In genomic region chr1:33738681-33739278, GRCm38 (mm10) we compare ENCODE assay signal across 10 mouse cellular contexts. TPM values are rescaled to one million over a fixed set of nuclear protein-coding genes. Genes with fewer than 3 reads are reported as not detected.
DNase-seq lines count a peak whose midpoint lies in the region; ATAC-seq and TF ChIP-seq lines count a peak whose summit lies in the region.
"Had no signal": no experiment of that assay in that cellular context is flagged by ENCODE, and none has a peak within 500 bp of the region (broad histone marks: within the 10 kb centered on the region; RNA-seq: fewer than 3 reads in every experiment).

No protein-coding gene starts in this region.

- no peak overlapping the region for H3K4me3 ChIP-seq in forebrain, embryonic 13.5 days
- H3K4me3 ChIP-seq in forebrain, embryonic 12.5 days (replicated peaks), result no peak overlapping the region
- no peak overlapping the region for H3K4me3 ChIP-seq in midbrain, embryonic 15.5 days
- H3K4me3 ChIP-seq in midbrain, embryonic 11.5 days (ENCODE audit: low read depth, low read length), result no peak overlapping the region
- no peak overlapping the region for H3K4me3 ChIP-seq in neural tube, embryonic 15.5 days (replicated peaks)
- H3K4me3 ChIP-seq in thymus, adult 2 months (ENCODE audit: control insufficient read depth, insufficient read depth, low read length), result no peak overlapping the region
- H3K4me3 ChIP-seq: left cerebral cortex, adult 2 months had no signal

- H3K4me1 ChIP-seq in forebrain, embryonic 13.5 days, result no peaks in the 10 kb centered on the region
- no peaks in the 10 kb centered on the region for H3K4me1 ChIP-seq in forebrain, embryonic 12.5 days
- no peaks in the 10 kb centered on the region for H3K4me1 ChIP-seq in midbrain, embryonic 15.5 days
- no peaks in the 10 kb centered on the region for H3K4me1 ChIP-seq in midbrain, embryonic 11.5 days (ENCODE audit: control insufficient read depth, insufficient read depth, low read length)
- H3K4me1 ChIP-seq in neural tube, embryonic 15.5 days, result no peaks in the 10 kb centered on the region
- H3K4me1 ChIP-seq in thymus, adult 2 months (replicated peaks; ENCODE audit: control insufficient read depth, insufficient read depth, low read length), result no peaks in the 10 kb centered on the region

- H3K9ac ChIP-seq in forebrain, embryonic 13.5 days, result no peak overlapping the region
- no peak overlapping the region for H3K9ac ChIP-seq in forebrain, embryonic 12.5 days
- H3K9ac ChIP-seq in midbrain, embryonic 15.5 days, result no peak overlapping the region
- no peak overlapping the region; the same call in 1 of the 2 replicates for H3K9ac ChIP-seq in midbrain, embryonic 11.5 days (ENCODE audit: low read length)
- no peak overlapping the region for H3K9ac ChIP-seq in neural tube, embryonic 15.5 days (replicated peaks)

- TF ChIP-seq POLR2A in thymus, adult 2 months (IDR thresholded peaks at IDR 0.05; ENCODE audit: control insufficient read depth, extremely low read depth, insufficient read depth, low read length, poor library complexity), result no peak

- H3K36me3 ChIP-seq in forebrain, embryonic 13.5 days (ENCODE audit: poor library complexity, severe bottlenecking), result peaks cover 74% of the 10 kb centered on the region
- H3K36me3 ChIP-seq in forebrain, embryonic 12.5 days (replicated peaks), result peaks cover 66% of the 10 kb centered on the region
- peaks cover 26% of the 10 kb centered on the region; the same call in 1 of the 2 replicates for H3K36me3 ChIP-seq in midbrain, embryonic 15.5 days (replicated peaks)
- H3K36me3 ChIP-seq in midbrain, embryonic 11.5 days (ENCODE audit: control insufficient read depth, insufficient read depth, low read length), result peaks cover 14% of the 10 kb centered on the region; the same call in 1 of the 2 replicates
- peaks cover 55% of the 10 kb centered on the region for H3K36me3 ChIP-seq in neural tube, embryonic 15.5 days
- no peaks in the 10 kb centered on the region for H3K36me3 ChIP-seq in thymus, adult 2 months (ENCODE audit: control insufficient read depth, insufficient read depth, low read length)

- H3K27me3 ChIP-seq in forebrain, embryonic 13.5 days, result no peaks in the 10 kb centered on the region
- no peaks in the 10 kb centered on the region for H3K27me3 ChIP-seq in forebrain, embryonic 12.5 days
- H3K27me3 ChIP-seq in midbrain, embryonic 15.5 days (replicated peaks), result no peaks in the 10 kb centered on the region
- no peaks in the 10 kb centered on the region for H3K27me3 ChIP-seq in midbrain, embryonic 11.5 days (ENCODE audit: control insufficient read depth, insufficient read depth, low read length)
- H3K27me3 ChIP-seq in neural tube, embryonic 15.5 days (replicated peaks), result no peaks in the 10 kb centered on the region
- H3K27me3 ChIP-seq in thymus, adult 2 months (ENCODE audit: control insufficient read depth, insufficient read depth, low read length), result no peaks in the 10 kb centered on the region

- no peak for TF ChIP-seq CTCF in thymus, adult 2 months (IDR thresholded peaks at IDR 0.05; ENCODE audit: borderline replicate concordance, control insufficient read depth, extremely low read depth, insufficient read depth, low read length, poor library complexity)

- peak; percentile 37; the same call in 1 of the 2 replicates for ATAC-seq in forebrain, embryonic 13.5 days
- no peak; the same call in 1 of the 2 replicates for ATAC-seq in forebrain, embryonic 12.5 days (ENCODE audit: low FRiP score)
- ATAC-seq in midbrain, embryonic 15.5 days (replicated peaks), result peak; percentile 38
- ATAC-seq in midbrain, embryonic 11.5 days (ENCODE audit: low FRiP score), result no peak
- ATAC-seq in inflammation-experienced regulatory T-cells, adult 6 months, result peak; percentile 42
- ATAC-seq in neural tube, embryonic 15.5 days (ENCODE audit: low FRiP score), result peak; percentile 40; the same call in 1 of the 2 replicates

- 89% methylated on average over 11 of the region's 11 CpGs for WGBS in forebrain, embryonic 13.5 days
- WGBS in forebrain, embryonic 12.5 days, result 91% methylated on average over 11 of the region's 11 CpGs
- 93% methylated on average over 11 of the region's 11 CpGs for WGBS in midbrain, embryonic 15.5 days
- WGBS in midbrain, embryonic 11.5 days, result 89% methylated on average over 11 of the region's 11 CpGs
- 89% methylated on average over 11 of the region's 11 CpGs for WGBS in neural tube, embryonic 15.5 days
- WGBS in thymus, adult 2 months, result 71% methylated on average over 11 of the region's 11 CpGs

- no peak overlapping the region for H3K27ac ChIP-seq in forebrain, embryonic 13.5 days
- H3K27ac ChIP-seq in forebrain, embryonic 12.5 days, result no peak overlapping the region
- no peak overlapping the region for H3K27ac ChIP-seq in midbrain, embryonic 15.5 days
- H3K27ac ChIP-seq in midbrain, embryonic 11.5 days (ENCODE audit: low read depth, low read length), result no peak overlapping the region
- H3K27ac ChIP-seq in neural tube, embryonic 15.5 days (replicated peaks), result no peak overlapping the region
- H3K27ac ChIP-seq in thymus, adult 2 months (ENCODE audit: control insufficient read depth, insufficient read depth, low read length), result no peak overlapping the region
- H3K27ac ChIP-seq: left cerebral cortex, adult 2 months had no signal

- H3K9me3 ChIP-seq in forebrain, embryonic 13.5 days (replicated peaks), result no peaks in the 10 kb centered on the region
- H3K9me3 ChIP-seq in forebrain, embryonic 12.5 days, result no peaks in the 10 kb centered on the region
- H3K9me3 ChIP-seq in midbrain, embryonic 15.5 days, result no peaks in the 10 kb centered on the region
- no peaks in the 10 kb centered on the region for H3K9me3 ChIP-seq in midbrain, embryonic 11.5 days (ENCODE audit: control insufficient read depth, low read length)
- H3K9me3 ChIP-seq in neural tube, embryonic 15.5 days (replicated peaks), result no peaks in the 10 kb centered on the region

- DNase-seq in midbrain, embryonic 11.5 days (ENCODE audit: low spot score, missing footprints), result no peak
- no peak for DNase-seq in thymus, adult 2 months
- DNase-seq in spleen, postnatal 10 days (ENCODE audit: low spot score in 2 of 2), result no peak

- H3K4me2 ChIP-seq in forebrain, embryonic 13.5 days, result no peak overlapping the region
- H3K4me2 ChIP-seq in forebrain, embryonic 12.5 days, result no peak overlapping the region
- H3K4me2 ChIP-seq in midbrain, embryonic 15.5 days, result no peak overlapping the region
- H3K4me2 ChIP-seq in midbrain, embryonic 11.5 days, result no peak overlapping the region
- no peak overlapping the region for H3K4me2 ChIP-seq in neural tube, embryonic 15.5 days
- H3K4me2 ChIP-seq: heart, embryonic 11.5 days had no signal

RNA-seq across cellular contexts. Expression of gene Bag2, which starts 18.8 kb away (rescaled TPM):
- 25.0 and 25.4 TPM in 2 replicates for polyA plus RNA-seq in forebrain, embryonic 13.5 days (2015; fragmentation: Nextera tagmentation; extraction: Ambion mirVana)
- 28.3 and 29.0 TPM in 2 replicates for polyA plus RNA-seq in forebrain, embryonic 12.5 days (2016; fragmentation: Nextera tagmentation; extraction: Ambion mirVana)
- 22.2 and 23.6 TPM in 2 replicates for polyA plus RNA-seq in midbrain, embryonic 15.5 days (2015; fragmentation: Nextera tagmentation; extraction: Ambion mirVana)
- 29.1 and 29.6 TPM in 2 replicates for polyA plus RNA-seq in midbrain, embryonic 11.5 days (2014; fragmentation: Nextera tagmentation; extraction: Ambion mirVana)
- polyA plus RNA-seq in inflammation-experienced regulatory T-cells, adult 6 months (2017; shearing (Covaris generic)), result 1 to 10 TPM; 1.7 to 4.5 (median 2.0) TPM
- 24.2 and 29.9 TPM in 2 replicates for polyA plus RNA-seq in neural tube, embryonic 15.5 days (2015; fragmentation: Nextera tagmentation; extraction: Ambion mirVana)
- 12.4 and 13.7 TPM in 2 replicates for polyA plus RNA-seq in thymus, adult 2 months (2012; rRNA removed)

RNA-seq across cellular contexts. Expression of gene Rab23, which starts 19.1 kb away (rescaled TPM):
- 28.4 and 31.9 TPM in 2 replicates for polyA plus RNA-seq in forebrain, embryonic 13.5 days (2015; fragmentation: Nextera tagmentation; extraction: Ambion mirVana)
- 30.7 and 32.3 TPM in 2 replicates for polyA plus RNA-seq in forebrain, embryonic 12.5 days (2016; fragmentation: Nextera tagmentation; extraction: Ambion mirVana)
- polyA plus RNA-seq in midbrain, embryonic 15.5 days (2015; fragmentation: Nextera tagmentation; extraction: Ambion mirVana), result 31.3 and 34.8 TPM in 2 replicates
- 28.2 and 28.6 TPM in 2 replicates for polyA plus RNA-seq in midbrain, embryonic 11.5 days (2014; fragmentation: Nextera tagmentation; extraction: Ambion mirVana)
- polyA plus RNA-seq in inflammation-experienced regulatory T-cells, adult 6 months (2017; shearing (Covaris generic)), result 1 to 10 TPM; 6.7 to 7.5 (median 6.8) TPM
- 31.1 and 32.4 TPM in 2 replicates for polyA plus RNA-seq in neural tube, embryonic 15.5 days (2015; fragmentation: Nextera tagmentation; extraction: Ambion mirVana)
- 3.4 and 4.9 TPM in 2 replicates for polyA plus RNA-seq in thymus, adult 2 months (2012; rRNA removed)

Comparison
In these comparisons a context has a peak if more than half of its experiments do, and no peak if none do; other contexts are left out.
1. ATAC-seq: peak in forebrain, embryonic 13.5 days (single experiment), midbrain, embryonic 15.5 days (single experiment), inflammation-experienced regulatory T-cells, adult 6 months (single experiment) and neural tube, embryonic 15.5 days (single experiment); none in forebrain, embryonic 12.5 days (single experiment) and midbrain, embryonic 11.5 days (single experiment).